Mouse (Mus musculus) gastrocnemius, adult 8-10 months (tissue): ENCODE measurements at regions not wholly inside any gene's neighbourhood (a gene's known extent, or its start where the extent isn't known, plus 50 kb on each side); places are given as distances from the start of the nearest gene placed in this dataset.
"Not testable (repeated sequence)": the region's sequence is repeated elsewhere in the genome, so short reads cannot be mapped to it uniquely, and the experiment has no call there.

Experiments
- DNase-seq, 2 experiments: peaks; one replicate each; pipeline ENCODE4 v3.0.0; 2022; ENCODE audit warnings: low spot score in 2 of 2

GRCm38 (mm10) chr14:14478159-14478558 lies 77.1 kb downstream of the Olfr721-ps1 start:
- DNase-seq: not testable (repeated sequence)

DNA sequence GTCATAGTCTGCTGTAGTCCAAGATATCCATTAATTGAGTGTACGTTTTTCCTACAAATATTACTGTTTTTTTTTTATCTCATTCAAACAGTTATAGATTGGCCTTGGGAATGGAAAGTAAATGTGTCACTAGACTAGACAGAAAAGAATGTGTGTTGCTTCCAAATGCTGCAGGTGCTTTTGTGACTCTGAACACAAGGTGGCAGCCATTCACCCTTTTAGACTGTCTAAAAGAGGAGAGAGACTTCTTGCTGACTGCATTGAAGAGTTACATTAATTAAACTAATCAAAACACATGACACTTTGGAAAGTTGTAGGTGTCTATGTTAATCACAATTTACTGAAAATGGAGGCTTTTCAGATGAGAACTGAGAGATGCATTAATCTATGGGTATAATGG lies 80.7 kb downstream of the Olfr721-ps1 start:
- DNase-seq: no peak

DNA sequence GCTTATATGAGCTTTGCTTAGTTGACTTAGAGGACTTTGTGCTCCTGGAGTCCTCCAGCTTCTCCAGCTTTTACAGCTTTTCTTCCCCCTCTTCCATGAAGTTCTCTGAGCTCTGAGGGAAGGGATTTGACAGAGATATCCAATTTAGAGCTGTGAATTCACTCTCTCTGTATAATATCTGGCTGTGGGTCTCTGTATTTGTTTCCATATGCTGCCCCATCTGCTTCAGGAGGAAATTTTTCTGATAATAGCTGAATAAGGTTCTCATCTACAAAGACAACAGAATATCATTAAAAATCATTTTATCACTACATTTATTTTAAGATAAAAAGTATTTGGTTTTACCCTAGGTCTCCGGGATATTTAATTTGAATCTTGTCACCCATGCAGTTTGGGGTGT lies 85.3 kb downstream of the Olfr721-ps1 start:
- DNase-seq: no peak

GRCm38 (mm10) chr14:14490501-14490900 lies 89.4 kb downstream of the Olfr721-ps1 start:
- DNase-seq: no peak

- no peak for DNase-seq
Observed at GRCm38 (mm10) chr14:14492041-14492440, 90.9 kb downstream of the Olfr721-ps1 start.

GRCm38 (mm10) chr14:14511927-14512326 lies 110.8 kb downstream of the Olfr721-ps1 start:
- DNase-seq: no peak

DNA sequence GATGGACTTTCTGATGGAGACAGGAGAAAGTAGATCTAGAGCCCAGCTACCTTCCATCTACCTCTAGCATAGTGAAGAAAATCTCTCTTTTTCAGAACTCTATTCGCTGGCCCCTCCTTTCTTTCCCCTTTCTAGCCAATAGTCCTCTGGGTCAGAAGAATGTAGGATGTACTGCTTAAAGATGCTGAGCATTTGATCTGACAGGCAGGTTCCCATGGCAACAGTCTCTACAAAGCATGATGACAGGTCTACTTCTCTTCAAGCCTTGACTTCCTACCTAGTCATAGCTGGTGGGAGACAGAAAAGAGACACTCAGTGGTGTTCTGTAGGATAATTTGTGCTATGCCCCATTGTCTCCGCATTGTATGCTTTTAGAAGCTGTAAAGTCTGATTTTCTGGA lies 112.0 kb downstream of the Olfr721-ps1 start:
- DNase-seq: no peak

DNA sequence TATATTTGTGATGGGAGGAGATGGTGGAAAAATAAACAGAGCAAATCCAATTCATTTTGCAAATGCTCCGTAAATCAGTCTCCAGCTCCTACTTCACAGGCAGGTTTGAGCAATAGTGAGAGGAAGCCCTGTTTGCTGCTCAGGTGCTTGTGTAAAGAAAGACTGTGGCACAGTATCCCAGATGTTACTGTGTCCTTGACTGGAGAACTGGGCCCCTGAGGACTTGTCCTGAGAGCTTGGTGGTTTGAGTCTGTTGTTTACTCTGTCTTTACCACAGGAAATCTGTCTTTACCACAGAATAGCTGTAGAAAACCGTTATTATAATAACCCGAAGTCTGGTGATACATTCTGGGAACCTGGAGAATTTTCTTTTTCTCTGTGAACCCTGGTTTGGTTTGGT lies 112.4 kb downstream of the Olfr721-ps1 start:
- no peak for DNase-seq

GRCm38 (mm10) chr14:14514440-14515172 lies 113.5 kb downstream of the Olfr721-ps1 start:
- DNase-seq: no peak

- DNase-seq: no peak
Observed at GRCm38 (mm10) chr14:14515363-14515762, 114.3 kb downstream of the Olfr721-ps1 start.

DNA sequence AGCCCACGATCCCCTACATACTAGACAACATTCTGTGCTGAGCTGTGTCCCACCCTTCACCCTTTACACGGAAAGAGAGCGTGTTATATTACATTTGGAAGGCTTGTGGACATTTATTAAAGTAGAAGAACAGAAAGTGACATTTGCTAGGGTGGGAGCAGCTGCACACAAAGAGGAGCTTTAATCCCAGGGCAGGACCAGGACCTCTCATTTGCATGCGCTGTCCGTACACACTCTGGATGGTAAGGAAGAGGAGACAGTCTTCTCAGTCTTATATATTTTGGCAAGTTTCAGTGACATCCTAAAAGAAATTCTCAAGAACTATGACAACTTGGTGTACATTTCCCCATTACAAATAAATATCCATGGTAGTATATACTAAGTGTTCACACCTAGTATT lies 114.8 kb downstream of the Olfr721-ps1 start:
- DNase-seq: no peak

- no peak for DNase-seq
Observed at GRCm38 (mm10) chr14:14518027-14518426, 116.9 kb downstream of the Olfr721-ps1 start.

- DNase-seq: no peak
Observed at GRCm38 (mm10) chr14:14518841-14519240, 117.7 kb downstream of the Olfr721-ps1 start.

- DNase-seq: no peak
Observed at GRCm38 (mm10) chr14:14520195-14520594, 119.1 kb downstream of the Olfr721-ps1 start.

- not testable (repeated sequence) for DNase-seq
Observed at GRCm38 (mm10) chr14:14521331-14521730, 120.2 kb downstream of the Olfr721-ps1 start.

DNA sequence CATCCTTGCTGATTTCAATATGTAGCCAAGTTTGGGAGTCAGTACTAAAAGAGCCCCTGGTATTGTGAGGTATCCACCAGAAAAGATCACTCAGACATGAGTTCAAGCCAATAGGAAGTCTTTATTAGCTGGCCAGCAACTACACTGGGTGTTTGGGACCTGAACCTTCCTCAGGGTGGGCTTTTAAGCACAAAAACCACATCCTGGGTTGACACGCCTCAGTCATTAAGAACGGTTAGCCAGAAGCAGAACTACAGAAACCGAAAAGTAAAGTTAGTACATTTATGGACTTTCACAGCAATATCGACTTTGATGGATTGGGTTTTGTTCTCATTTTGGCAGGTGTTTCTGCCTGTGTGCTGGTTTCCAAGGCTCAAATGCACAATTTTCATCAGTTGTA lies 124.1 kb downstream of the Olfr721-ps1 start:
- no peak for DNase-seq

- no peak for DNase-seq
Observed at GRCm38 (mm10) chr14:14528437-14528836, 127.3 kb downstream of the Olfr721-ps1 start.

DNA sequence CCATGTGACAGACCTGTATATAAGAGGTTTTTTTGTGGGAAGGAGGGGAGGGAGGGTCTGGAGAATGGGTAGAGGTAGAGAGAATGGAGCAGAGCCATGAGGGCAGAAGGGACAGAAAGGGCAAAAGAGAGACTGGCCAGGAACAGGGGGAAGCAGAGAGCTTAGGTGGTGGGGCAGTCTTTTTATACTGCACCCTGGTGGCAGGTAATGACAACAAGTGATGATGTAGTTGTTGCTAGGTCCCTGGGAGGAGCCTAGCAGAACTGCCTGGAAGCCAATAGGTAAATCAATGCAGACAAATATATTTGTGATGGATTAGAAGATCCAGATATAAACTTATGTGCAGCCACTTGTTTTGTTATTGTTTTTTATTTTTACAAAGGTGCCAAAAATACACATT lies 140.1 kb downstream of the Olfr721-ps1 start:
- no peak for DNase-seq

DNA sequence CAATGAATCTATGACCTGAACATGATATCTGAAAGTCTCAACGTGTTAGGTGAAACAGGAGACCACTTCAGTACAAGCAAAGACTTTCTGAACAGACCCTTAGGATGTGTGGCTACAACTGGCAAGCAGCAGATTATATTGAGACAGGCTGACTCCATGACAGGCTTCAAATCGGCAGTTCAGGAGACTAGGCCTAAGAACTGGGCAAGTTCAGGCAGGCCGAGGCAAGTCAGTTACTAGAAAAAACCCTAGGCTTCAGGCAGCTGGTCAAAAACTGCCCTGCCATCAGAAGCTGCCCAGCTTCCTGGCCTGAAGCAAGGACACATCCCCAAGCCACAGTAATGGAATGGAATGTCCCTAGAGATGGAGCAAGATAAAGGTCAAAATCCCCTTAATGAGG lies 140.6 kb downstream of the Olfr721-ps1 start:
- no peak for DNase-seq

GRCm38 (mm10) chr14:14544236-14544635 lies 143.1 kb downstream of the Olfr721-ps1 start:
- no peak for DNase-seq

GRCm38 (mm10) chr14:14552201-14552600 lies 149.9 kb upstream of the Slc4a7 start:
- no peak for DNase-seq

DNA sequence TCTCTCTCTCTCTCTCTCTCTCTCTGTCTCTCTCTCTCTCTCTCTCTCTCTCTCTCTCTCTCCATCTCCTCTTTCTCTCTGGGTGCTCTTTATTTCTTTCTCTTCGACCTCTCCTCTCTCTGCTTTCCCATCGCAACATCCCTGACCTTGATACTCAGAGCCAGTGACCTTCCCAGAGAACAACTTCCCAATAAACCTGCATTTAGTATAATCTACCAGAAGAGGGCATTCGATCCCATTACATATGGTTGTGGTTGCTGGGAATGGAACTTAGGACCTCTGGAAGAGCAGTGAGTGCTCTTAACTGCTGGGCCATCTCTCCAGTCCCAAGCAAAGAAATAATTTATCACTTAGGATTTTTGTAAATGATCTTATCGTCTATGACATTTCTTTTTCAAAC lies 127.2 kb upstream of the Slc4a7 start:
- no peak for DNase-seq

DNA sequence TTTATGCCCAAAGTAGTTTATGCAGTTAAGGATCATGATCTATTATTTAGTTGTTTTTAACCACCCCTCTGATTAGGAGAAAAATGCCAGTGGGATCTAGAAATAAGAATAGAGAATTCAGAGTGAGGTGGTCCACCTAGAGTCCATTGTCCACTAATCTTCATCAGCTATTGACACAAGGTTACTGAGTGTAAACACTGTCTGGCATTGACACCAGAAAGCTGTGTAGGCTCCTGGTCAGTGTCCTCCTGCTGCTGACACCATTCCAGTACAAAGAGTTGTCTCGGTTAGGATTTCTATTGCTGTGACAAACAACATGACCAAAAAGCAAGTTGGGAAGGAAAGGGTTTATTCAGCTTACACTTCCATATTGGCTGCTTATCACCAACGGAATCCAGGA lies 110.1 kb upstream of the Slc4a7 start:
- no peak for DNase-seq

- DNase-seq: no peak
Observed at GRCm38 (mm10) chr14:14594753-14595152, 107.3 kb upstream of the Slc4a7 start.
